Mouse (Mus musculus): ENCODE measurements around the gene Sppl3.

GRCm38 (mm10) chr5:115031576-115031975, 20.6 kb downstream of the Sppl3 start:
- TF ChIP-seq CTCF (IDR thresholded peaks at IDR 0.05; ENCODE audit: borderline replicate concordance, extremely low read depth, insufficient read depth, insufficient read length) (no peak), POLR2A (IDR thresholded peaks at IDR 0.05; ENCODE audit: borderline replicate concordance, extremely low read depth, insufficient read depth, insufficient read length, poor library complexity, severe bottlenecking) (no peak)
